Mouse (Mus musculus) lung, postnatal 36 days (tissue): ENCODE data around the gene Rfc5.
"Not testable (repeated sequence)": the region's sequence is repeated elsewhere in the genome, so short reads cannot be mapped to it uniquely, and the experiment has no call there.

Experiments used
- DNase-seq: peaks from one replicate; pipeline ENCODE4 v3.0.0; 2022; ENCODE audit warnings: mixed read lengths

Rfc5 gene

DNA sequence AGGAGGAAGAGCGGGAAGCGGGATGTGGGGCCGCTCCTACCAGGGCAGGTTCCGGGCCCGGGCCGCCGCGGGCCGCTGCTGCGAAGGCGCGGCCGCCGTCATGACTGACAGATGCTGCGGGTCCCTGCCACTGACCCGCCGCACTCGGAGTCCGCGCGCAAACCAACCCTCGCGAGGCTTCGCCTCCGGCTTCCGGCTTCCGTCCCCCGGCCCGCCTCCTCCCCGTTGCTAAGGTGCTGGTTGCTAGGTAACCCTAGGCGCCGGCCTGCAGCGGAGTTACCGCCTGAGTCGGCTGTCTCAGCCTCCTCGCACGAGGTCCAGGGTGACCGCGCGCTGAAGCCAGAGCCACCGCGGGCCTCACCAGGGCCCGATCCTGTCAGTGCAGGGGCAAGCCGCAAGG is at the start of gene Rfc5:
Rfc5 (minus strand) TSS at position 171 of the 400 bp plus-strand sequence.
- DNase-seq, result peak; percentile 96

DNA sequence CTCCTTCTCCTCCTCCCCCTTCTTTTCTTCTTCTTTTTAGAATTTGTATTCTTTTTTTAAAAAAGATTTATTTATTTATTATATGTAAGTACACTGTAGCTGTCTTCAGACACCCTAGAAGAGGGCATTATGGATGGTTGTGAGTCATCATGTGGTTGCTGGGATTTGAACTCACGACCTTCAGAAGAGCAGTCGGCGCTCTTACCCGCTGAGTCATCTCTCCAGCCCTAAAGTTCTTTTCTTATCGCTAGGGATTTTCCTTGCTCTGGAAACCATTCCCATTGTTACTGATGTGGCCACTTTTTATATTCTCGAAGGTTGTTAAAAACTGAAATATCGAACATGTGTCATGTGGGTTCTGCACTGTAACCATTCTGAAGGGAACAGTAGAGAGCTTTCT is 44.7 kb upstream of the Rfc5 start:
- not testable (repeated sequence) for DNase-seq

DNA sequence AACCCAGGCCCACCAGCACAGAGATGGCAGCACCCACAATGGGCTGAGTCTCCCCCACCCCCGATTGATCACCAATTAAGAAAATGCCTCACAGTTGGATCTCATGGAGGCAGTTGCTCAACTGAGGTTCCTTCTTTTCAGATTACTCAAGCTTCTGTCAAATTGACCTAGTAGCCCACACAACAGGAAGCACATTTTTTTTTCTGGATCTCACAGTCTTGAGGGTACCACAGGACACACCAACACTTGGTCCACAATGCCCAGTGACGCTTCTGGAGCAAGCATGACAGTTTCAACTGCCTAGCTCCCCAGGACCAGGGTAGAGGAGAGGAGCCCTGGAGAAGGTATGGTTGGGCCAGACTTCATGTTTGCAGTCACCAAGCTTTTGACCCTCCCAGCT is 28.6 kb upstream of the Rfc5 start:
- peak; percentile 23 for DNase-seq

DNA sequence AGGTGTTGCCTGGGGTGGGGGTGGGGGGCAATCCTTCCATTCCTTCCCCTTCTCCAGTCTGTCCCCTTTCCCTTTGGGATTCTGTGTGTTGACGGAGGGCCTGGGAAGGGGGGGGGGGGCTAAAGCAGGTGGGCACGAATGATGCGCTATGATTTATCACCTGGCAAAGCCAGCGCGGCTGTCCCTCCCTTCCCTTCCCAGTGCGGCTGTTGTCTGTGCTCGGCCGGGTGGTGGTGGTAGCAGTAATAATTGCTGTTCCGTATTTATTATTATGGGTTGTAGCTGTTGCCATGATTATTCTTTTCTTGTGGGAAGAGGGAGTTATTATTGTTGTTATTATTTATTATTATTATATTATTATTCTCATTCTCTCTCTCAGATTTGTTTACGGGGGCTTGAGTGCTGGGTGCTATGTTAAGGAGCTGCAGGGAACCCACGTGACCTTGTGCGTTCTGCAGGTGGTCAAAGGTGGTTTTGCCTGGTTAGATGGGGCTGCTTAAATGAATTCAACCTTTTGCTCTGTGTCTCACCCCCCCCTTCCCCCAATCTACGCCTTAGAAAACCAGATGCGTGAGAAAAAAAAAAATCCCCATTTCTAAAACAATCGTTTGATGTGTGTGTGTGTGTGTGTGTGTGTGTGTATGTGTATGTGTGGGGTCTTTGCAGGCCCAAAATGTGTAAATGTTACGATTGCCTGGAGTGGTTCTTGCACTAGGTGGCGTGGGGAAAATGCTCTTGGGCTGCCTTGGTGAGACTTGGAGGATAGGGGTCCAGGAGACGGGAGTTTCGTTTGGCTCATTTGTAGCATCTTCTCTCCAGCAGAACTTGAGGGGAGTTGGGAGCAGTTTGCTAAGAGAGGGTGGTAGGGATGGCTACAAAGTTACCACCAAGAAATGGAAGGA is 26.4 kb upstream of the Rfc5 start:
- DNase-seq, result no peak

DNA sequence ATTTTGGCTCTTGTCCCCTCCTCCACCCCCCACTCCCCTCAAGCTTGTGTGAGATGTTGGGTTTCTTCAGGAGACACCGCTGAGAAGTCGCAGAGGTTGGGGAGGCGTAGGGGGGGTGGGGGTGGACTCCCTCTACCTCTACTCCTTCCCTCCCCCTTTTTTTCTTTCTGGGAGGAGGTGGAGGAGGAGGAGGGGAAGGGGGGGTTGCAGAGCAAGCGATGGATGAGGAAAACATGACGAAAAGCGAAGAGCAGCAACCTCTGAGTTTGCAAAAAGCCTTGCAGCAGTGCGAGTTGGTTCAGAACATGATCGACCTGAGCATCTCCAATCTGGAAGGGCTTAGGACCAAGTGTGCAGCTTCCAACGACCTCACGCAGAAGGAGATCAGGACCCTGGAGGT is 25.8 kb upstream of the Rfc5 start:
- DNase-seq, result no peak

DNA sequence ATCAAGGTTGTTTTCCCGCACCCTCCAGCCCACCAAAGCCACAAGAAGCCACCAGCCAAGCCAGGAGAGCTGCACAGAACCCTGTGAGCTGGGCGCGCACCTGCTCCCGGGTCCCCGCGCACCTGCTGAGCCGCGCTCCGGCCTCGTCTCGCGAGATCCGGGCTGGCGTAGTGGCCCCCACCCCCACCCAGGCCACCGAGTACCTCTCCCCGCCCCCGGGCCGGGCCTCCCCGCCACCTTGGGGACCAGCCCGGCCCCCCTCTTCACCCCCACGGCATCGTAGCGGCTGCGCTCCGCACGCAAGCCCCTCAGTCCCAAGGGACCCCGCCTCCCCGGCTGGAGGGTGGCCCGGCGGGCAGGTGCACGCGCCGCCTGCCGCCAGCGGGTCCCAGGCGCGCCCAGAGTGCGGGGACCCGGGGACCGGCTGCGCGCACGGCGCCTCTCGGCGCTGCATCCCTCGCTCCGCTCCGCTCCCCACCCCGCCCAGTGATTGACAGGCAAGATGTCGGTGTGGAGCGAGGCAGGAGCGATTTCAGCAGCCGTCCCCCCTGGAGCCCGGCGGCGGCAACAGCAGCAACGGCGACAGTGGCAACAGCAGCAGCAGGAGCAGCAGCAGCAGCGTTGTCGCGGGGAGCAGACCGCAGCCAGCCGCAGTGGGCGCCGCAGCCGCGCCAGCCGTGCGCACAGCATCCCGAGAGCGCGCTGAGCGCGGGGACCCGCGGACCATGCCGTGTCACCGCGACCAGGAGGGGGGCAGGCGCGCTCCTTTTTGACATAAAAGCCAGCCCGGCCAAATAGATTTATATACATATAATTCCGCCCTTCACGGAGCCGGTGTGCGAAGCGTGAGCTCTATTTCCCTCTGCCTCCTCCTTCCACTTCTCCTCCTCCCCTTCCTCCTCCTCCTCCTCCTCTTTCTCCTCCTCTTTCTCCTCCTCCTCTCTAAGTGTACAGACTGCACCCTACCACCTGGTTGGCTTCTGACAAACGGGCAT is 25.0 kb upstream of the Rfc5 start, which contains the start of gene Ksr2:
Ksr2 (plus strand) TSS at position 494 of the 995 bp plus-strand sequence.
- peak; percentile 26 for DNase-seq

DNA sequence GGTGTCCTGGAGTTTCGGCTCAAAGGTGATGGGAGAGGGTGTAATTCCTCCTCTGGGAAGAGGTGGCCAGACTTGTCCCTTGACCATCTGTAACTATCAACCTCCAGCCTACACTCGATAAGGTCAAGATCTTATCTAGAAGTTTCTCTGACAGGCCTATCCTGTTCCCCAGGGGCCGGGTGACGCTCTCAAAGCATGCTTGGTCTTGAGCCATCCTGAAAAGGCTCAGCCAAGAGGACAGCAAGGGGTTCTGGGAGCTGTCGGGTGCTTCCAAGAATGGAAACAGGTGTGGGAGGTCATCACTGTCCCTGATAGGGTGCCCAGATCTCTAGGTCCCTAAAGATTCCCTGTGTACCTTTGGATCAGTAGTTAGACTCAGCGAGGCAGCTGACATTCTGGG is 20.5 kb upstream of the Rfc5 start:
- DNase-seq, result no peak

DNA sequence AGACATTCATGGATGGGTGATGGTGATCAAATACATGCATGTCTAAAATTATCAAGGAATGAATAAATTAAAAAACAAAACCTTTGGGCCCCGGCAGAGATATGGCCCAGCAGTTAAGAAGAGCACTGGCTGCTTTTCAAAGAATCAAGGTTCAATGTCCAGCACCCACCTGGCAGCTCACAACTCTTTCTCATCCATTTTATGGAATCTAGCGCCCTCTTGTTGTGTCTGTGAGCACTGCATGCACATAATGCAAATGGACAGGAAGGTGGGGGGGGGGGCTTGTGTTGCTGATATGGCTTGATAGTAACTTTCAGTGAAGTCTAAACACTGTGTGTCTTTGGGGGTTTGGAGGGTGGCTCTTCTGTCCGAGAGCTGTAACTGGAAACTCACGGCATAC is 19.4 kb upstream of the Rfc5 start:
- peak; percentile 72 for DNase-seq

DNA sequence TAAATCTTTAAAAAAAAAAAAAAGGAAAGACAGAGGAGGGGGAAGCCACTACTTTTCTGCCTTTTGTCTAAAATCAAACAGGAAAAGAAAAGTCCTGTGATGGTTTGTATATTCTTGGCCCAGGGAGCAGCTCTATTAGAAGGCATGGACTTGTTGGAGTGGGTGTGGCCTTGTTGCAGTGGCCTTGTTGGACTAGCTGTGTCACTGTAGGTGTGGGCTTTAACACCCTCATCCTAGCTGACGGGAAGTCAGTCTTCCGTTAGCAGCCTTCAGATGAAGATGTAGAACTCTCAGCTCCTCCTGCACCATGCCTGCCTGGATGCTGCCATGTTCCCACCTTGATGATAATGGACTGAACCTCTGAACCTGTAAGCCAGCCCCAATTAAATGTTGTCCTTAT is 15.8 kb upstream of the Rfc5 start:
- not testable (repeated sequence) for DNase-seq

DNA sequence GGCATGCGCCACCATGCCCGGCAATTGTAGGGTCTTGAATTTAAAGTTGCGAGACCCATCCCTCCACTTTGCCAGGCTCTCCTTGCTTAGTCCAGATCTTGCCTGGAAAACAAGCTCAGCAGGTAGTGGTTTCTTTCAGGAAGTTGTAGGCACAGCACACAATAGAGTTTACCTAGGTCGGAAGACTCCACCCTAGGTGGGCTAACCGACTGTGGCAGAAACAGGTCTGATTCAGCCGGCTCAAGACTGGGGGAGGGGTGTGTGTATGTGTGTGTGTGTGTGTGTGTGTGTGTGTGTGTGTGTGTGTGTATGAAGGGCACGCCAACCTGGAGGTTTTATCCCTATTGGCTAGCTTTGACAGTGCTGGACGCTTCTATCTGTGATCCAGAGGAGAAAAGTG is 14.8 kb upstream of the Rfc5 start:
- DNase-seq, result no peak

DNA sequence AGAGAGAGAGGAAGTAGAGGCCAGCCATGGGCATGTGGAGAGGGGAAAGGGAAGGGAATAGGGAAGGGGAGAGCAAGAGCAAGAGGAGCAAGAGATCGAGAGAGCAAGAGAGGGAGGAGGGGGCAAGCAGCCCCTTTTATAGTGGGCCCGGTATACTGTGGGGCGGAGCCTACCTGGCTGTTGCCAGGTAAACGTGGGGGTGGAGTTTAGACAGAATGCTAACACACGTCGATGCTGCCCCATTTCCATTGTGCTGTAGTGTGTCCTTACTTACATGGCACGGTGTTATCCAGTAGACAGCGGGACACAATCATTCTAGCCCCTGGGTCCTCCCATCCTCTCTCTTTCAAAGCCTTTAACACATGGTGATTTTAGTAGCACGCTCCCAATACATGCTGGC is 10.4 kb upstream of the Rfc5 start:
- no peak for DNase-seq

DNA sequence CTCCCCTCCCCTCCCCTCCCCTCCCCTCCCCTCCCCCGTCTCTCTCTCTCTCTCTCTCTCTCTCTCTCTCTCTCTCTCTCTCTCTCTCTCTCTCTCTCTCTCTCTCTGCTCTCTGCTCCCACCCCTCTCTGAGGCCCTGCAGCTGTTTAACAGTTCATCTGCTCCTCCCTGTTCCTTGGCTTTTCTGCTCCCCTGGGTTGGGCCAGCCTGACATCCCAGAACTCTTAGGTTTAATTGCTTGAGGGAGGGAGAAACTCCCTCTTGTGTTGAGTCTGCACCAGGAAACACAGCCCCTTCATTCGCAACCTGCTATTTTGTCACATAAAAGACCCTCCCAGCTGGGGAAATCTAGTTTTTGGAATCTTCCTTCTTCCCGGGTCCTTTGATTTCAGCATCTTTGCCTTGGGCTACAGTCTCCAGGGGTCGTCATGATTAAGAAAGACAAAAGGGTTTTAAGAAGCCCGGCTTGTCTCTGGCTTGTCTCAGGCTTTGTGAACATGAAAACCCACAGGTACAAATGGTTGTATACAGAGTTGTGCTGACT is 9.2 kb upstream of the Rfc5 start:
- DNase-seq, result no peak

DNA sequence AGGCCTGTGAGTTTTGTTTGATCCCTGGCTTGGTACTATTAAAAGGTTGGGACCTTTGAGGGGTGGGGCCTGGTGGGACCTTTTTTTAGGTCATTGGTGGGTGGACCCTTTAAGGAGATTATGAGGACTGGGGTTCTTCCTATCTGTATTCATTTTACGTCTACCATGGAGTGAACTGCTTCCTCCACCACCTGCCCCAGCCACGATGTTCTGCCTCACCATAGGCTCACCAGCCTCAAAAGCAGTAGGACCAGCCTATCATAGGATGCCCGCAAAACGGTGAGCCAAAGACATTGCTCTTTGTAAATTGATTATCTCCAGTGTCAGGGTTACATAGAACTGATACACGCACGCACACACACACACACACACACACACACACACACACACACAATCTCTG is 8.5 kb upstream of the Rfc5 start:
- DNase-seq, result no peak

DNA sequence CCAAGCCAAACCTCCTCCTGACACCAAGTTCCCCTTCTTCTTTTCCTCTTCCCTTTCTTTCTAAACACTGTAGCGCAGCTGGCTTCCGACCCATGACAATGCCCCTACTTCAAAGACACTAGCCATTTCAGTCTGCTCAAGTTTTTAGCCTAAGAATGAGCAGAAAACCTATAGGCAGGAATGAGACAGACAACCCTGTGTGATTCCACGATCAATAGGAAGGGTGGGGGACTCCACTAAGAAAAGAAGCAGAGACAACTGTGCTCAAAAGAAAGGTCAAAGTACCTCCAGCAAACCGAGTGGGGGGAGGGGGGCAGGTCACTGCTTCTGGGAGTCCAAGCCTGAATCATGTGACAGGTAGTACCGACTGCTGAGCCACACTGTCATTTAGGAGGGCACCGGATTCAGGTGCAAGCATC is 7.8 kb upstream of the Rfc5 start:
- no peak for DNase-seq

DNA sequence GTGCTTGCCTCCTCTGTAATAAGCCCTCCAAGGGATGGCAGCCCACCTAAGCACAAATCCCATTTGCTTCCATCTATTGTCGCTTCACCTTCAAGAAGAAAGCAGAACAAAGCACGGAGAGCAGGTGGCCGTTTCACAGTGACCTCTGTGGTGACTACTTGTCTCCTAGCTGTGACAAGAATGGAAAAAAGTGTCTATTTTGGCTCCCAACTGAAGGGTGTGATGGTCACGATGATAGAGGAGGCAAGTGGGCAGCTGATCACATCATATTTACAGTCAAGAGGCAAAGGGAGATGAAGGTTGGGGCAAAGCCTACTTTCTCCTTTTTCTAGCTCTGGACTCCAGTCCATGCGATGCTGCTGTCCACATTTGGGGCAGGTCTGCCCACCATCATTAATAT is 7.0 kb upstream of the Rfc5 start:
- no peak for DNase-seq

DNA sequence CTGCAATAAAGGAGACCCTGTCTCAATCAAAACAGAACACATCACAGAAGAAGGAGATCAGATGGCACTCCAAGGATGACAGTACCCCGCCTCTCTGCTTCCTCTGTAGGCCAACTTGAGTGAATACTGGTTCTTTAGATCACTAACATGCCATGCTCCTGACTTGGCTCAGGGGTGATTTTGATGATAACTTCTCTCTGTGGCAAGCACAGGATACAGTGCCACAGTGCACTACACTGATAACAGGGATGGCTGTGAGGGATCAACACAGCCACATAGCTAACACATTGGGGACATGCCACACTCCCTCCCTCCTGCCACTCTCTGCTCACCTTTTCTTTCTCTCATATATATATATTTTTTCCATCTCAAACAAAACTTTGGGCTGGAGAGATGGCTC is 2.0 kb upstream of the Rfc5 start:
- no peak for DNase-seq

DNA sequence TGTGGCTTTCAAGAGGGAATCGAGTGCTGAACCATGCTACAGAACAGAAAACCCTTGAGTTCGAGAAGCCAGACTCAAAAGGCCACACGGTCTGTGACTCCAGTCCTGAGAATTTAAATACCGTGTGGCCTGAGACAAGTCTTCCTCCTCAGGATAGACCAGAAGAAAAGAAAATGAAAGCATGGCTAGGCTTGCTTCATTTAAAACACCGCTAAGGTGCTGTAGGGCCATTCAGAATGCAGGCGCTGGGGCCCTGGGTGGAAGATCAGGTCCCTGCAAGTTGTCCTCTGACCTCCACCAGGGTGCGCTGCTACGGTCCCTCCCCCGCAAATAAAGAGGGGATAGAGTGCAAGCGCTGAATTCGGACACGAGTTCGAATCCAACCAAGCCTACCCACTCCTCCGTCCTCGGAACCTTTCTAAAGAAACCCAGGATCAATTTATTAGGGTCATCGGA is 523 bp downstream of the Rfc5 start:
- peak; percentile 33 for DNase-seq

DNA sequence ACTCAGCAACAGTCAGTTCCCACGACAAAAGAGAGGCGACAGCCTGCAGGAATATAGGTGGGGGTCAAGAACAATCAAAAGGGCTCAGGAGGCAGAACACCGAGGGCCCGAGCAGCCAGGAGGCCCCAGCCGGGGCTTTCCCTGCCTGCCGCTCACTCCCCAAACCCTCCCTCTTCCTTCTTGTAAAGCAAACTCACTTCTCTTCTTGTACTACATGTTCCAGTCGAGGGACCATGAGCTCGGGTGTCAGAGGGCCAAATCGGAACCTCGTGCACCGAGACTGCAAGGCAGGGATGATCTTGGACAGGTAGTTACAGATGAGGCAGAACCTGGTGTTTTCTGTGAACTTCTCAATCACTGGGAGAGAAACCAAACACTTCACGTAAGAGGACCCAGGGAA is 5.6 kb downstream of the Rfc5 start:
- no peak for DNase-seq

DNA sequence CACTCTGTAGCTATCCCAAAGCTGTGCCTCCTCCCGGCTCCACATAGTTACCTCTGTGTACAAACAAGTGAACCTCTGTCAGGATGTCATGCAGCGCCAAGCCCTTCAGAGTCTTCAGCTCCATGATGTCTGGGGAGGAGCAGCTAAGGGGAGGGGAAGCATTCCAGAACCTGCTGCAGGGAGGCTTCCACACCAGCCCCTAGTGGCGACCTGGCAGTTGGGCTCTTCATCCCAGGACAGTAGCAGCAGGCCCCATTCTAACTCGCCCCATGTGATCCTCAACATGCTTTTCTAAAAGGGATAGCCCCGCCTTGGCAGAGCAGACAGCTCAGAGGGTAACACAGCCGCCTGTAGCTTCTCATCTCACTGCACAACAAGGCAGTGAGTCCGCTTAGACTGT is 7.1 kb downstream of the Rfc5 start:
- no peak for DNase-seq

DNA sequence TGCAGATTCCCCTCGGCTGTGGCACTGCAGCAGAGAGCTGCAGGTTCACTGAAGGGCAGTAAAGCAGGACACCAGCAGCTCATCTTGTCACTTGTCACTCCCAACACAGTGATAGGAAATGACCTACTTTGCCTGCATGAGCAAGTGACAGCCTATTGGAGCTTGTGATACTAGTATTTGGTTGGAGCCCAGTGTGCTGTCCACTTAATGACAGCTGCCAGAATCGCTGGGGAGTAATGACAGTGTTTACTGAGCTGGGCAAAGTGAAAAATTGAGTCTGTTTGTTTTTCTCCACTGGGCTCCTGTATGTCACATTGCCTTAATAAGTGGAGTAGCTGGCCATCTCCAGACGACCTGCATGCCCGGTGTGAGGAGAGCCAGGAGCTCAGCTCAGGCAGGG is 8.6 kb downstream of the Rfc5 start:
- no peak for DNase-seq

DNA sequence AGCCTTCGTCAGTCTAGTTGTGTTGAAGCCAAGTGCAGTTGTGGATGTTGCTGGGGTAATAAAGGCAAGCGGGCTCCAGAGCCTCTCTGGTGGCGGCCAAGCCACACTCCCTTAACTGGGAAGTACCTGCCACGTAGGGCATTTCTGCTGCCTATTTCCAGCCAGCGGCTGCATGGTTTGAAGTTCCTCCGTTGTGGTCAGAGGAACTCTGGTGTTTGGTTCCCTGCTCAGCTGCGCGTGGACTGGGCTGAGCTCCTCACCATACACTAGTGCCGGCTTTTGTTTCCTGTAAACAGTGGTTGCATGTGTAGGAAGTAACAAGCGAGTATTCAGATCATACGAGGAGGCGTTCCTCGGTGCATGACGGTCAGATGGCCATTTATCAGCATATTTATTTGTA is 11.1 kb downstream of the Rfc5 start:
- DNase-seq, result not testable (repeated sequence)

DNA sequence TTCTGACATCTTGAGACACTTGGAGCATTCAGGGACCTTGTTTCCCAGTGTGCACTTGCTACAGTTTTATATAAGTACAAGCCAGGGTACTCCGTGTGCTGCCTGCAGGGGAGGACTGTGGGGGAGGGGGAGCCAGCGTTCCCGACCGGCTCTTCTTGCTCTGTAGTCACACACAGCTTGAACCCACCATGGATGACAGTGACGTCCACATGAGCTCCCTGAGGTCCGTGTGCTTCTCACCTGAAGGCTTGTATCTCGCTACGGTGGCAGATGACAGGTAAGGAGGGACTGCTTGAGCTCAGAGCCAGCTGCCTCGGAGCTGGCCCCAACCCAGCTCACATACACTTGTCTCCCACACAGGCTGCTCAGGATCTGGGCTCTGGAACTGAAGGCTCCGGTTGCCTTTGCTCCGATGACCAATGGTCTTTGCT is 12.5 kb downstream of the Rfc5 start:
- no peak for DNase-seq

DNA sequence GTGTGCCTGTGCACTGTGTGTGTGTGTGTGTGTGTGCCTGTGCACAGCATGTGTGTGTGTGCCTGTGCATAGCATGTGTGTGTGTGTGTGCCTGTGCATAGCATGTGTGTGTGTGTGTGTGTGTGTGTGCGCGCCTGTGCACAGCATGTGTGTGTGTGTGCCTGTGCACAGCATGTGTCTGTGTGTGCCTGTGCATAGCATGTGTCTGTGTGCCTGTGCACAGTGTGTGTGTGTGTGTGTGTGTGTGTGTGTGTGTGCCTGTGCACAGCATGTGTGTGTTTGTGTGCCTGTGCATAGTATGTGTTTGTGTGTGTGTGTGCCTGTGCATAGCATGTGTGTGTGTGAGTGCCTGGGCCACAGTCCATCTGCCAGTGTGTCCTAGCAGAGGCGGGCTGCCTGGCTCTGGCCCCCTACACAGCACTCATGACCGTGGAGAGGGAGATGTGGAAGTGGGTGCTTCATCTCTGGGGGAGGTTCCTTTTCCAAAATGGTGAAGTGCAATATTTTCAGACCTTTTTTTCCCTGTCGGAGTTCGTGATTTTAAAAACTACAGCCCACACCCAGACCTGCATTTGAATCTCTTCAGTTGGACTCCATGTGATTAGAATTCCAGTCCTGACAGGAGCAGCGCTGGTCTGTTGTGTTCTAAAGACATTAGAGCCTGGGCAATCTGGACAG is 14.3 kb downstream of the Rfc5 start:
- DNase-seq, result no peak
